Mouse (Mus musculus) ES-Bruce4 (cell line): ENCODE measurements around the gene Rpl9-ps6. TPM values are rescaled to one million over a fixed set of nuclear protein-coding genes. Genes with fewer than 3 reads are reported as not detected.

Experiments used
- H3K27ac ChIP-seq: 2 replicates; pipeline ENCODE4 v1.5.1; 2012; ENCODE audit warnings: low read length, inconsistent platforms; ENCODE audit not compliant: insufficient read depth
- H3K27me3 ChIP-seq: 2 replicates; pipeline ENCODE4 v1.6.1; 2012; ENCODE audit warnings: mild to moderate bottlenecking, low read length, inconsistent platforms; ENCODE audit not compliant: control insufficient read depth, poor library complexity, insufficient read depth, severe bottlenecking
- H3K36me3 ChIP-seq: 2 replicates; pipeline ENCODE4 v1.6.1; 2012; ENCODE audit warnings: inconsistent platforms, mild to moderate bottlenecking, low read length, moderate library complexity; ENCODE audit not compliant: control insufficient read depth, poor library complexity, insufficient read depth, severe bottlenecking
- H3K4me1 ChIP-seq: one replicate; pipeline ENCODE4 v1.8.1; 2011; ENCODE audit warnings: low read length; ENCODE audit not compliant: control insufficient read depth, insufficient read depth
- H3K4me3 ChIP-seq: 2 replicates; pipeline ENCODE4 v1.5.1; 2011; ENCODE audit warnings: low read depth, mild to moderate bottlenecking, low read length
- H3K9ac ChIP-seq: 2 replicates; pipeline ENCODE4 v1.6.1; 2012; ENCODE audit warnings: low read depth, mild to moderate bottlenecking, inconsistent platforms; ENCODE audit not compliant: poor library complexity, severe bottlenecking
- H3K9me3 ChIP-seq: replicated peaks from 2 replicates; pipeline ENCODE4 v1.6.1; 2012; ENCODE audit warnings: mild to moderate bottlenecking, low read length, inconsistent platforms; ENCODE audit not compliant: control insufficient read depth, poor library complexity, insufficient read depth, severe bottlenecking
- CTCF ChIP-seq: IDR thresholded peaks from one replicate; pipeline ENCODE4 v1.8.1; 2011; ENCODE audit warnings: low read depth, low read length
- EP300 ChIP-seq: IDR thresholded peaks from 2 replicates; pipeline ENCODE4 v1.6.1; 2011; ENCODE audit warnings: low read depth, low read length; ENCODE audit not compliant: insufficient read depth
- POLR2A ChIP-seq: IDR thresholded peaks from one replicate; pipeline ENCODE4 v1.8.1; 2011; ENCODE audit warnings: low read length; ENCODE audit not compliant: insufficient read depth
- polyA plus RNA-seq: library from polyadenylated mRNA; stranded (reverse); fragments of >200 nt; gene quantifications from 2 replicates; pipeline ENCODE4 v1.2.4, GENCODE M21; 2011; ENCODE audit warnings: low read depth; ENCODE audit not compliant: missing spikeins, insufficient read depth, insufficient read length

Rpl9-ps6 gene
- polyA plus RNA-seq, 1 experiment, result 1,831 TPM

GRCm38 (mm10) chr19:32416692-32417317 is 49.6 kb downstream of the Rpl9-ps6 start:
- Histone ChIP-seq H3K4me1 (no peaks in the 10 kb centered on the region), H3K27ac (no peak overlapping the region), H3K4me3 (no peak overlapping the region), H3K9me3 (no peaks in the 10 kb centered on the region), H3K36me3 (no peaks in the 10 kb centered on the region), H3K27me3 (no peaks in the 10 kb centered on the region), H3K9ac (no peak overlapping the region)
- TF ChIP-seq POLR2A (no peak), CTCF (no peak), EP300 (no peak)

Other genes with a start within 250 kb of the Rpl9-ps6 start
- 58.9 and 69.7 TPM in 2 replicates for gene Sgms1, start 76.9 kb downstream of the Rpl9-ps6 start, polyA plus RNA-seq
- 38.8 and 40.0 TPM in 2 replicates for gene Minpp1, start 19.2 kb upstream of the Rpl9-ps6 start, polyA plus RNA-seq
- gene Papss2, start 129.2 kb upstream of the Rpl9-ps6 start, polyA plus RNA-seq, result 4.1 and 4.2 TPM in 2 replicates